24 mouse cellular contexts compared by ENCODE assay signal in genomic region chr7:92832395-92832794, GRCm38 (mm10). TPM values are rescaled to one million over a fixed set of nuclear protein-coding genes. Genes with fewer than 3 reads are reported as not detected.
A peak's percentile ranks its signal among the peaks of the same experiment; 100 is the strongest.
DNase-seq lines count a peak whose midpoint lies in the region; ATAC-seq and TF ChIP-seq lines count a peak whose summit lies in the region.
"Had no signal": no experiment of that assay in that cellular context is flagged by ENCODE, and none has a peak within 500 bp of the region (broad histone marks: within the 10 kb centered on the region; RNA-seq: fewer than 3 reads in every experiment).

No protein-coding gene starts in this region.

- no peak for TF ChIP-seq EP300 in liver, postnatal 0 days (IDR thresholded peaks at IDR 0.05; ENCODE audit: low read depth)

- H3K4me3 ChIP-seq in myocyte = no peak overlapping the region
- H3K4me3 ChIP-seq in liver, postnatal 0 days (ENCODE audit: low read depth, low read length) = no peak overlapping the region
- H3K4me3 ChIP-seq: embryonic facial prominence, embryonic 15.5 days; erythroblast, embryonic 14.5 days; forebrain, embryonic 15.5 days; heart, embryonic 10.5 days; hindbrain, embryonic 12.5 days had no signal

- WGBS in liver, postnatal 0 days (ENCODE audit: insufficient replicate concordance) = 56% methylated on average over 6 of the region's 6 CpGs

- H3K4me2 ChIP-seq in myocyte (ENCODE audit: low read depth) = no peak overlapping the region
- H3K4me2 ChIP-seq in liver, postnatal 0 days (ENCODE audit: low read depth, low read length) = no peak overlapping the region
- H3K4me2 ChIP-seq: embryonic facial prominence, embryonic 15.5 days; forebrain, embryonic 15.5 days; hindbrain, embryonic 12.5 days had no signal

- no peaks in the 10 kb centered on the region for H3K79me2 ChIP-seq in myocyte (ENCODE audit: control insufficient read depth, insufficient read depth)

- no peak for ATAC-seq in liver, postnatal 0 days
- ATAC-seq: forebrain, embryonic 15.5 days; hindbrain, embryonic 16.5 days; inflammation-experienced regulatory T-cells, adult 6 months; intestine, postnatal 0 days had no signal

- TF ChIP-seq CTCF in liver, postnatal 0 days (IDR thresholded peaks at IDR 0.05; ENCODE audit: low read depth) = no peak

- no peak overlapping the region for H3K27ac ChIP-seq in liver, postnatal 0 days (ENCODE audit: low read depth)
- H3K27ac ChIP-seq: embryonic facial prominence, embryonic 15.5 days; forebrain, embryonic 15.5 days; heart, embryonic 10.5 days; hindbrain, embryonic 12.5 days had no signal

- H3K27me3 ChIP-seq in myocyte (ENCODE audit: control insufficient read depth, insufficient read depth, insufficient read length) = no peaks in the 10 kb centered on the region
- no peaks in the 10 kb centered on the region for H3K27me3 ChIP-seq in liver, postnatal 0 days (ENCODE audit: insufficient read depth, low read length)
- H3K27me3 ChIP-seq: CH12.LX; embryonic facial prominence, embryonic 15.5 days; forebrain, embryonic 15.5 days; hindbrain, embryonic 12.5 days had no signal

- no peaks in the 10 kb centered on the region for H3K36me3 ChIP-seq in myocyte (ENCODE audit: control insufficient read depth, insufficient read depth)
- H3K36me3 ChIP-seq in liver, postnatal 0 days (replicated peaks; ENCODE audit: insufficient read depth, low read length) = no peaks in the 10 kb centered on the region
- H3K36me3 ChIP-seq: heart, embryonic 10.5 days had no signal

- H3K4me1 ChIP-seq in liver, postnatal 0 days (ENCODE audit: insufficient read depth) = no peaks in the 10 kb centered on the region
- H3K4me1 ChIP-seq: embryonic facial prominence, embryonic 15.5 days; forebrain, embryonic 15.5 days; heart, embryonic 10.5 days; hindbrain, embryonic 12.5 days had no signal

- no peak overlapping the region for H3ac ChIP-seq in myocyte (ENCODE audit: control insufficient read depth, insufficient read length)

- no peak for TF ChIP-seq POLR2A in myocyte (IDR thresholded peaks at IDR 0.05; ENCODE audit: insufficient read length, low read depth)

- no peaks in the 10 kb centered on the region for H3K9me3 ChIP-seq in liver, postnatal 0 days (ENCODE audit: low read length)
- H3K9me3 ChIP-seq: embryonic facial prominence, embryonic 15.5 days; forebrain, embryonic 15.5 days; heart, embryonic 10.5 days; hindbrain, embryonic 12.5 days had no signal

- no peak overlapping the region for H3K9ac ChIP-seq in liver, postnatal 0 days (replicated peaks)
- H3K9ac ChIP-seq: embryonic facial prominence, embryonic 15.5 days; forebrain, embryonic 15.5 days; hindbrain, embryonic 12.5 days had no signal

- DNase-seq in 3134 (ENCODE audit: extremely low read depth, insufficient read length, low spot score) (peak; percentile 69), NIH3T3 (ENCODE audit: low read depth) (peak; percentile 70)
- DNase-seq in fibroblast of lung, adult 2 months (ENCODE audit: low read depth) = peak; percentile 63
- no peak for DNase-seq in heart, adult 9 months (ENCODE audit: low spot score in 2 of 2)
- no peak for DNase-seq in liver, postnatal 0 days
- DNase-seq in frontal cortex, adult 2 months (ENCODE audit: extremely low spot score in 1 of 2, low spot score in 1 of 2) = no peak
- no peak for DNase-seq in heart, adult 8-10 months (ENCODE audit: low spot score)
- DNase-seq: adrenal gland, postnatal 10 days; cerebellum, adult 11-12 months; cerebellum, adult 9-10 months; cerebellum, postnatal 25 days; gastrocnemius, postnatal 10 days; heart, postnatal 10 days; heart, postnatal 4 days had no signal

TF ChIP-seq in myocyte, 11 proteins besides CTCF, POLR2A, EP300 and RAD21:
- TF ChIP-seq CEBPB (IDR thresholded peaks at IDR 0.05; ENCODE audit: insufficient read depth, poor library complexity, severe bottlenecking) (peak; percentile 76), SRF (IDR thresholded peaks at IDR 0.05; ENCODE audit: control insufficient read depth, insufficient read length, low read depth) (no peak), TCF3 (IDR thresholded peaks at IDR 0.05; ENCODE audit: insufficient read length, low read depth) (no peak), MYOG (IDR thresholded peaks at IDR 0.05; ENCODE audit: control insufficient read depth in 1 of 3, insufficient read depth in 1 of 3, insufficient read length in 2 of 3, low read depth in 2 of 3) (no peak)

RNA-seq across cellular contexts. Expression of gene Ddias, which starts 41.7 kb away (rescaled TPM):
- 2.0 TPM for polyA plus RNA-seq in myocyte (2012; fragmentation: generic; extraction: Trizol)
- 3.7 and 3.9 TPM in 2 replicates for polyA plus RNA-seq in liver, postnatal 0 days (2015; fragmentation: Nextera tagmentation; extraction: Ambion mirVana)
- 0.40 and 0.44 TPM in 2 replicates for polyA plus RNA-seq in frontal cortex, adult 2 months (2012; rRNA removed)
- under 1 TPM; 0.16 to 0.41 (median 0.33) TPM for total RNA-seq in heart, adult 8-10 months (2022)

RNA-seq across cellular contexts. Expression of gene Prcp, which starts 41.9 kb away (rescaled TPM):
- 10.8 TPM for polyA plus RNA-seq in myocyte (2012; fragmentation: generic; extraction: Trizol)
- polyA plus RNA-seq in liver, postnatal 0 days (2015; fragmentation: Nextera tagmentation; extraction: Ambion mirVana) = 10.2 and 11.5 TPM in 2 replicates
- 8.0 and 9.8 TPM in 2 replicates for polyA plus RNA-seq in frontal cortex, adult 2 months (2012; rRNA removed)
- total RNA-seq in heart, adult 8-10 months (2022) = 10 to 100 TPM in 2 of 4 experiments, 1 to 10 TPM in 2; 6.4 to 11.4 (median 9.2) TPM

Comparison
In these comparisons a context has a peak if more than half of its experiments do, and no peak if none do; other contexts are left out.
1. DNase-seq: peak in 3134 (single experiment), NIH3T3 (single experiment) and fibroblast of lung, adult 2 months (single experiment); none in heart, adult 9 months (0 of 2), liver, postnatal 0 days (single experiment), frontal cortex, adult 2 months (0 of 2) and heart, adult 8-10 months (single experiment).